Mouse (Mus musculus) midbrain, embryonic 16.5 days (tissue): ENCODE results near the gene Gm9376. TPM values are rescaled to one million over a fixed set of nuclear protein-coding genes. Genes with fewer than 3 reads are reported as not detected.

Source experiments
- ATAC-seq: fragments of 200-750 bp; cut with Nextera tagmentation; 2 replicates; pipeline ENCODE4 v1.8.0; 2017; ENCODE audit warnings: moderate TSS enrichment
- H3K27ac ChIP-seq: fragments of 300-500 bp; sonication (generic); 2 replicates; pipeline ENCODE4 v1.5.1; 2014; ENCODE audit warnings: mild to moderate bottlenecking, low read length, mixed read lengths
- H3K27me3 ChIP-seq: fragments of 300-500 bp; sonication (generic); 2 replicates; pipeline ENCODE4 v1.6.1; 2014; ENCODE audit warnings: low read depth, low read length, mixed read lengths; ENCODE audit not compliant: control insufficient read depth, insufficient read depth
- H3K36me3 ChIP-seq: fragments of 300-500 bp; sonication (generic); 2 replicates; pipeline ENCODE4 v1.6.1; 2014; ENCODE audit warnings: mild to moderate bottlenecking, low read length, moderate library complexity, mixed read lengths; ENCODE audit not compliant: control insufficient read depth, insufficient read depth
- H3K4me1 ChIP-seq: fragments of 300-500 bp; sonication (generic); 2 replicates; pipeline ENCODE4 v1.6.1; 2014; ENCODE audit warnings: mild to moderate bottlenecking, low read length, mixed read lengths; ENCODE audit not compliant: control insufficient read depth, insufficient read depth
- H3K4me2 ChIP-seq: fragments of 300-500 bp; sonication (generic); 2 replicates; pipeline ENCODE4 v1.6.1; 2014; ENCODE audit warnings: mild to moderate bottlenecking, low read length, mixed read lengths
- H3K4me3 ChIP-seq: fragments of 300-500 bp; sonication (generic); 2 replicates; pipeline ENCODE4 v1.5.1; 2014; ENCODE audit warnings: low read depth, mild to moderate bottlenecking, low read length, moderate library complexity, mixed read lengths
- H3K9ac ChIP-seq: fragments of 300-500 bp; sonication (generic); 2 replicates; pipeline ENCODE4 v1.6.1; 2014; ENCODE audit warnings: low read depth, low read length, mixed read lengths
- H3K9me3 ChIP-seq: fragments of 300-500 bp; sonication (generic); replicated peaks from 2 replicates; pipeline ENCODE4 v1.6.1; 2014; ENCODE audit warnings: mild to moderate bottlenecking, low read length, mixed read lengths; ENCODE audit not compliant: control insufficient read depth, poor library complexity, severe bottlenecking
- WGBS: fragments of 180-500 bp; shearing (Covaris S2); extraction: QIAGEN DNeasy Blood & Tissue Kit; methylation state at CpG from one replicate; pipeline ENCODE4 v1.1.7; 2014; 5-methylcytosine and 5-hydroxymethylcytosine counted together
- polyA plus RNA-seq: library from polyadenylated mRNA; unstranded; fragments of >200 nt; fragmentation: Nextera tagmentation; extraction: Ambion mirVana; gene quantifications from 2 replicates; pipeline ENCODE4 v1.2.1, GENCODE M21; 2015

The Gm9376 gene
- polyA plus RNA-seq, 1 experiment from 2014 or later = not detected

DNA sequence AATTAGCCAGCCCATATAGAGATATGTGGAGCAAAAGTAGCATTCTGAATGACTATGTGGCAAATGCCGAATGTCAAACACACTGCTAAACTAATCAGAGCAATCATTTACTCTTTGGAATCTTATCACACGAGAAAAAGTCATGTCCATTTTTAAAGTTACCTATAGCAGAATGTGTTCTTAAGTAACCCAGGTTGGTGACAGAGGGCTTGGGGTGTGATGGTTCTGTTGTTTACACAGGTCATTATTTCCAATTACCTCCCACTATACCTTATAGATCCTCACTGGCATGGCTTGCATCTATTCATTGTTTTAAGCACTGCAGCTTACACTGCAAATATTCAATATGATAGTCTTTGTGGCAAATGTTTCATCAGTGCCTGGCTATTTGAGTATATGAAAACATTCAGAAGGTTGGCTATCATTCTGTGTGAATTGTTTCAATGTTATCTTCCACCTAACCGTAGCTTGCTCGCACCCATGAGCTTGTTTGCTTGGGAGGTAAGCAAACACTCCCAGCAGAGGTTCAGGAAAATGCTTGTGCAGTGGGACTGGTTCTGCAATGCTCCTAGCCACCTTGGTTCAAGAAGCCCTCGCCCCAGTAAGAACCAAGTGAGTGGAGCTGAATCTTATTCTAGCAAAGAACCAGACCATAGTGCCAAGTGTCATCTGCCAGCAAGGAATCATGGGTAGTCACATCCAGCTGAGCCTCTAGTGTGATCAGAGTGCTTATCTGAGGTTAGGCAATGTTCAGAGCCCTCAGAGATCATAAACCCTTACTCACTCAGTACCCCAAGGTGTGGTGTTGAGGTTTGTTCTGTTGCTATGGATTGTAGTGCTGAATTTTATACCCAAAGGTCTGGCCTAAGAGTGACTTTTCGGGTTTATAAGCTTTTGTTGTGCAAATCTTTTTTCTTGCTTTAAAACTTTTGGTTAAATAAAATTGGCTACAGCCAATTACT is 6.1 kb downstream of the Gm9376 start:
- Histone ChIP-seq H3K4me3 (no peak overlapping the region), H3K4me1 (no peaks in the 10 kb centered on the region), H3K27ac (no peak overlapping the region), H3K9ac (no peak overlapping the region), H3K9me3 (no peaks in the 10 kb centered on the region), H3K4me2 (no peak overlapping the region), H3K36me3 (no peaks in the 10 kb centered on the region), H3K27me3 (no peaks in the 10 kb centered on the region)
- no peak for ATAC-seq
- WGBS = 91% methylated on average over 6 of the region's 6 CpGs

GRCm38 (mm10) chr14:118277704-118278498 is 11.1 kb downstream of the Gm9376 start:
- Histone ChIP-seq H3K9ac (no peak overlapping the region), H3K9me3 (no peaks in the 10 kb centered on the region), H3K27ac (no peak overlapping the region), H3K27me3 (no peaks in the 10 kb centered on the region), H3K4me2 (no peak overlapping the region), H3K4me1 (no peaks in the 10 kb centered on the region), H3K4me3 (no peak overlapping the region), H3K36me3 (no peaks in the 10 kb centered on the region)
- no peak for ATAC-seq
- WGBS = 88% methylated on average over 7 of the region's 7 CpGs

DNA sequence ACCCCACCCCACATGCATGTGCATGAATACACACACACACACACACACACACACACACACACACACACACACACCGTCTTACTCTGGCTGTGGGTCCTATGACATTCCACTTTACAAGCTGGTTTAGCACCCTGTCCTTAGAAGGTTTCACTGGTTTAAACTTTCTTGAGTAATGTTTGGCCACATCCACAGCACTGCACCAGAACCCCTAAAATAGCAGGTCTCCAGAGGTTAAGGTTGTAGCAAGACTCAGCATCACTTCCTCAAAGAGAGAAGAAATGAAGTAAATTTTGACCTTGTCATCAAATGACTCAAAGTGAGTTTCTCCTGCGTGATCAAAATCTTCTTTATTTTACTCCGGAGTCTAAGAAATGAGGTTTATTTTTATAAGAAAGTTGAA is 15.5 kb downstream of the Gm9376 start:
- Histone ChIP-seq H3K9ac (no peak overlapping the region), H3K27ac (no peak overlapping the region), H3K4me1 (no peaks in the 10 kb centered on the region), H3K4me3 (no peak overlapping the region), H3K27me3 (no peaks in the 10 kb centered on the region), H3K36me3 (no peaks in the 10 kb centered on the region), H3K4me2 (no peak overlapping the region), H3K9me3 (no peaks in the 10 kb centered on the region)
- WGBS = 95% methylated on average over 3 of the region's 3 CpGs
- no peak for ATAC-seq

GRCm38 (mm10) chr14:118282917-118283316 is 16.2 kb downstream of the Gm9376 start:
- H3K9me3 ChIP-seq = no peaks in the 10 kb centered on the region
- no peak overlapping the region for H3K27ac ChIP-seq
- no peak overlapping the region for H3K4me2 ChIP-seq
- no peaks in the 10 kb centered on the region for H3K36me3 ChIP-seq
- 84% methylated on average over 14 of the region's 14 CpGs for WGBS
- ATAC-seq = no peak
- no peaks in the 10 kb centered on the region for H3K4me1 ChIP-seq
- no peak overlapping the region for H3K9ac ChIP-seq
- H3K4me3 ChIP-seq = no peak overlapping the region
- no peaks in the 10 kb centered on the region for H3K27me3 ChIP-seq

DNA sequence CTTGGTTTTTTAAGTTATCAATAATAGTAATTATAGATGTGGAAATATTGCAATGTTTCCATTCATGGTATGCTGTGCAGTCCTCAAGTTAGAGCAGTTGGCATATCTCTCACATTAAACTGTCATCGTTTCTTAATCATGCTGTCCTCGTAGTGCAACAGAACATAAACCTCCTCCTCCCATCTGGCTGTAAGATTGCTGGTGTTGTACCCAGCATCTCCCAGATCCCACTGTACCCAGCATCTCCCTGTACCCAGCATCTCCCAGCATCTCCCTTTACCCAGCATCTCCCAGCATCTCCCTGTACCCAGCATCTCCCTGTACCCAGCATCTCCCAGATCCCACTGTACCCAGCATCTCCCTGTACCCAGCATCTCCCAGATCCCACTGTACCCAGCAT is 19.3 kb downstream of the Gm9376 start:
- no peak for ATAC-seq
- 94% methylated on average over 2 of the region's 2 CpGs for WGBS
- Histone ChIP-seq H3K27me3 (no peaks in the 10 kb centered on the region), H3K4me3 (no peak overlapping the region), H3K27ac (no peak overlapping the region), H3K9ac (no peak overlapping the region), H3K4me2 (no peak overlapping the region), H3K4me1 (no peaks in the 10 kb centered on the region), H3K9me3 (no peaks in the 10 kb centered on the region), H3K36me3 (no peaks in the 10 kb centered on the region)

GRCm38 (mm10) chr14:118289133-118289532 is 22.4 kb downstream of the Gm9376 start:
- no peak overlapping the region for H3K4me3 ChIP-seq
- H3K9ac ChIP-seq = no peak overlapping the region
- no peaks in the 10 kb centered on the region for H3K4me1 ChIP-seq
- no peaks in the 10 kb centered on the region for H3K36me3 ChIP-seq
- ATAC-seq = no peak
- 88% methylated on average over 8 of the region's 8 CpGs for WGBS
- H3K27me3 ChIP-seq = no peaks in the 10 kb centered on the region
- H3K27ac ChIP-seq = no peak overlapping the region
- no peak overlapping the region for H3K4me2 ChIP-seq
- H3K9me3 ChIP-seq = no peaks in the 10 kb centered on the region

GRCm38 (mm10) chr14:118290009-118290408 is 23.2 kb downstream of the Gm9376 start:
- Histone ChIP-seq H3K4me3 (no peak overlapping the region), H3K9ac (no peak overlapping the region), H3K36me3 (no peaks in the 10 kb centered on the region), H3K27me3 (no peaks in the 10 kb centered on the region), H3K4me2 (no peak overlapping the region), H3K9me3 (no peaks in the 10 kb centered on the region), H3K4me1 (no peaks in the 10 kb centered on the region), H3K27ac (no peak overlapping the region)
- 96% methylated on average over 6 of the region's 6 CpGs for WGBS
- no peak for ATAC-seq

GRCm38 (mm10) chr14:118302606-118303005 is 35.8 kb downstream of the Gm9376 start:
- no peak; the same call in 1 of the 2 replicates for ATAC-seq
- no peak overlapping the region for H3K9ac ChIP-seq
- H3K4me1 ChIP-seq = no peaks in the 10 kb centered on the region
- H3K27ac ChIP-seq = no peak overlapping the region
- H3K9me3 ChIP-seq = no peaks in the 10 kb centered on the region; the same call in 1 of the 2 replicates
- WGBS = 70% methylated on average over 14 of the region's 14 CpGs
- no peak overlapping the region for H3K4me3 ChIP-seq
- H3K36me3 ChIP-seq = no peaks in the 10 kb centered on the region
- H3K27me3 ChIP-seq = no peaks in the 10 kb centered on the region
- no peak overlapping the region for H3K4me2 ChIP-seq

DNA sequence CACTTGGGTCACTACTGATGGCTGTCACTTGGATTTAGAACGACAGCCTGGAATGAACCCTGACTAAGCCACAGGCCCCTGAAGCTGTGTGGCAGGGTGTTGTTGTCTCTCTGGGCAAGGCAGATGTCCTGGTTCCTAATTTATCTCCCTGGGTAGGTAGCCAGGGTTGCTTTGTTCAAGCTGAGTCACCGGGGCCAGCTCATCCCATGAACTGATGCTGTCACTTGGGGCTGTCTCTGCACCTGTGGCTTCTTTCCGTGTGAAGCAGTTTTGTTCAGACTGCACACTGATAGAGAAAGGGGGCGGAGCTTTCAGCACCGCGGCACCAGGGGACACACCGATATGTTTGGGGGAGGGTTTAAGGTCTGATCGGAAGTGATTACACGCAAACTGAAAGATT is 37.8 kb downstream of the Gm9376 start:
- ATAC-seq = no peak
- H3K4me2 ChIP-seq = no peak overlapping the region
- 68% methylated on average over 9 of the region's 9 CpGs for WGBS

More for the DNA sequence above, 37.8 kb downstream of the Gm9376 start:
- no peaks in the 10 kb centered on the region for H3K27me3 ChIP-seq
- H3K9me3 ChIP-seq = no peaks in the 10 kb centered on the region
- H3K9ac ChIP-seq = no peak overlapping the region
- no peak overlapping the region for H3K4me3 ChIP-seq
- H3K4me1 ChIP-seq = no peaks in the 10 kb centered on the region
- H3K27ac ChIP-seq = no peak overlapping the region
- H3K36me3 ChIP-seq = no peaks in the 10 kb centered on the region
